Mouse (Mus musculus) ES-Bruce4 (cell line): ENCODE measurements at regions not wholly inside any gene's neighbourhood (a gene's known extent, or its start where the extent isn't known, plus 50 kb on each side); places are given as distances from the start of the nearest gene placed in this dataset.

Source experiments
- EP300 ChIP-seq: IDR thresholded peaks from 2 replicates; pipeline ENCODE4 v1.6.1; 2011; ENCODE audit warnings: low read depth, low read length; ENCODE audit not compliant: insufficient read depth
- POLR2A ChIP-seq: IDR thresholded peaks from one replicate; pipeline ENCODE4 v1.8.1; 2011; ENCODE audit warnings: low read length; ENCODE audit not compliant: insufficient read depth

- no peak for TF ChIP-seq EP300
- no peak for TF ChIP-seq POLR2A
Measured at GRCm38 (mm10) chr13:97386511-97386910, 145.6 kb downstream of the Enc1 start.
